Mouse (Mus musculus): Measurements from ENCODE around the gene Setd3. TPM values are rescaled to one million over a fixed set of nuclear protein-coding genes. Genes with fewer than 3 reads are reported as not detected.
A peak's percentile ranks its signal among the peaks of the same experiment; 100 is the strongest.
"Not testable (repeated sequence)": the region's sequence is repeated elsewhere in the genome, so short reads cannot be mapped to it uniquely, and the experiment has no call there.

Gene Setd3
- polyA plus RNA-seq, 1 experiment = 9.7 TPM

GRCm38 (mm10) chr12:108120434-108120833 is 58.7 kb downstream of the Setd3 start:
- peaks cover 64% of the 10 kb centered on the region for H3K36me3 ChIP-seq (replicated peaks; ENCODE audit: low read length)

DNA sequence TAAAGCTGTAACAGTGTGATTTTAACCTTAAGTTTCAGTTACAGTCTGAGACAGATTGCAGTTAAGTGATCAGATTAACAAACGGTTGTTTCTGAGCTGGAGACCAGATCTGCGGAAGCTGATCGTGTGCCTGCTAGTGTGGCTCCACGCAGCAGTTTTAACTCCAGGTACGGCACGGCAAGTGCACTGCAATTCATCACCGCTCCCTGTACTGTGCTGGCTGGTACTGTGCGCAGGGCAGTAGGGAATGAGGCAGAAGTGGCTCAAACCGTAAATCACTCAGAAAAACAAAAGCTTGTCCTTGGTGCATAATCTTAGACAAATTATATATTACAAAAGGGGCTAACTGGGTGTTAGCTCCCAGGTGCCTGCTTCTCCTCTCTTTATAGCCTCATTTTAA is 59.2 kb downstream of the Setd3 start:
- peaks cover 16% of the 10 kb centered on the region for H3K4me1 ChIP-seq
- H3K4me3 ChIP-seq (replicated peaks) = no peak overlapping the region
- peaks cover 64% of the 10 kb centered on the region for H3K36me3 ChIP-seq (replicated peaks; ENCODE audit: low read length)
- H3K27me3 ChIP-seq (replicated peaks) = no peaks in the 10 kb centered on the region
- H3K9me3 ChIP-seq = no peaks in the 10 kb centered on the region
- TF ChIP-seq FLI1 (IDR thresholded peaks at IDR 0.05; ENCODE audit: low read length) (no peak), GATA1 (IDR thresholded peaks at IDR 0.05; ENCODE audit: borderline replicate concordance, low read length) (no peak)

More at GRCm38 (mm10) chr12:108120434-108120833, 58.7 kb downstream of the Setd3 start:
- Histone ChIP-seq H3K4me3 (replicated peaks) (no peak overlapping the region), H3K4me1 (peaks cover 16% of the 10 kb centered on the region), H3K9me3 (no peaks in the 10 kb centered on the region), H3K27me3 (replicated peaks) (no peaks in the 10 kb centered on the region)
- no peak for TF ChIP-seq GATA1 (IDR thresholded peaks at IDR 0.05; ENCODE audit: borderline replicate concordance, low read length)
- TF ChIP-seq FLI1 (IDR thresholded peaks at IDR 0.05; ENCODE audit: low read length) = no peak

- TF ChIP-seq GATA1 (IDR thresholded peaks at IDR 0.05; ENCODE audit: borderline replicate concordance, low read length) (no peak), FLI1 (IDR thresholded peaks at IDR 0.05; ENCODE audit: low read length) (no peak)
- Histone ChIP-seq H3K36me3 (replicated peaks; ENCODE audit: low read length) (peaks cover 70% of the 10 kb centered on the region), H3K27me3 (replicated peaks) (no peaks in the 10 kb centered on the region), H3K9me3 (no peaks in the 10 kb centered on the region), H3K4me1 (peaks cover 16% of the 10 kb centered on the region), H3K4me3 (replicated peaks) (no peak overlapping the region)
These were observed 60.1 kb downstream of the Setd3 start for GRCm38 (mm10) chr12:108118902-108119531.

DNA sequence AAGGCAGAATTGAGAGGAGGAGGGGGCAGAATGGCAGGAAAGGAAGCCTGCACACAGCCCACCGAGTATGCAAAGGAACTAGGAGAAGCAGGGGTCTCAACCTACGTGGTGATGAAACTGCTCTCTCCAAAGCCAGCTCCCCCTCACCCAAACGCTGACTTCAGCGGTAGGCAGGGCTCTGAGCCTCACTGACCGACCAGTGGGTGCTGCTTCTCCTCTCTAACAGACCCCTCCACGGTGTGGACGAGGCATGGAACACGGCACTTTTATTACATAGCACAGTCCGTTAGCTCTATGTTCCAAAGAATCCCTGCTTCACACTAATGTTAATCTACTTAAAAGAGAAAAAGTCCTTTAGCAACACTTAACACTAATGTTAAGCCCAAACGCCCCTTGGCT is 60.6 kb downstream of the Setd3 start:
- peaks cover 70% of the 10 kb centered on the region for H3K36me3 ChIP-seq (replicated peaks; ENCODE audit: low read length)
- TF ChIP-seq FLI1 (IDR thresholded peaks at IDR 0.05; ENCODE audit: low read length) (no peak), GATA1 (IDR thresholded peaks at IDR 0.05; ENCODE audit: borderline replicate concordance, low read length) (no peak)

GRCm38 (mm10) chr12:108111191-108111590 is 67.9 kb downstream of the Setd3 start:
- TF ChIP-seq FLI1 (IDR thresholded peaks at IDR 0.05; ENCODE audit: low read length) = no peak
- TF ChIP-seq GATA1 (IDR thresholded peaks at IDR 0.05; ENCODE audit: borderline replicate concordance, low read length) = no peak
- Histone ChIP-seq H3K9me3 (no peaks in the 10 kb centered on the region), H3K36me3 (replicated peaks; ENCODE audit: low read length) (peaks cover 89% of the 10 kb centered on the region)

More for the DNA sequence above, 60.6 kb downstream of the Setd3 start:
- no peaks in the 10 kb centered on the region for H3K27me3 ChIP-seq (replicated peaks)
- no peaks in the 10 kb centered on the region for H3K9me3 ChIP-seq
- H3K4me3 ChIP-seq (replicated peaks) = no peak overlapping the region
- H3K4me1 ChIP-seq = peaks cover 16% of the 10 kb centered on the region

DNA sequence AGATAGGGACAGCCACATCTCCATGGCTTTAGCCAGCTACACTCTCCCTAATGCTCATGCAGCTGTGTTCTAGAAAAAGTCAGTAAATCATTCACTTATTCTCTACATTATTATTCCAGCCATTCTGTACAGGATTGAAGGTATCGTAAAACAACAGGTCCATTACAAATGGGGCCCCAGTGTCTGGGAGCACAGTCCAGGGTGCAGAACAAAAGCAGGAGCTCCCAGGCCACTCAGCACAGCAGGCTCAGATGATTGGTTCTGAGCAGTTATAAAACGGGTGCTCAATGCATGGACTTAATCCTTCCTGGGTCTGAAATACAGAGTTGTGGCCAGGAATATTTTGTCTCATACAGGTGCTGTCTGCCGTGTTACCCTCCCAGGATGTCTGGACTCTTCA is 68.4 kb downstream of the Setd3 start:
- Histone ChIP-seq H3K27me3 (replicated peaks) (no peaks in the 10 kb centered on the region), H3K4me3 (replicated peaks) (no peak overlapping the region), H3K9me3 (no peaks in the 10 kb centered on the region), H3K4me1 (peaks cover 39% of the 10 kb centered on the region), H3K36me3 (replicated peaks; ENCODE audit: low read length) (peaks cover 89% of the 10 kb centered on the region)
- no peak for TF ChIP-seq FLI1 (IDR thresholded peaks at IDR 0.05; ENCODE audit: low read length)
- TF ChIP-seq GATA1 (IDR thresholded peaks at IDR 0.05; ENCODE audit: borderline replicate concordance, low read length) = no peak

More at GRCm38 (mm10) chr12:108111191-108111590, 67.9 kb downstream of the Setd3 start:
- H3K4me3 ChIP-seq (replicated peaks) = no peak overlapping the region
- no peaks in the 10 kb centered on the region for H3K27me3 ChIP-seq (replicated peaks)
- H3K4me1 ChIP-seq = peaks cover 34% of the 10 kb centered on the region

- no peak for TF ChIP-seq GATA1 (IDR thresholded peaks at IDR 0.05; ENCODE audit: borderline replicate concordance, low read length)
- TF ChIP-seq FLI1 (IDR thresholded peaks at IDR 0.05; ENCODE audit: low read length) = no peak
- H3K4me3 ChIP-seq (replicated peaks) = no peak overlapping the region
- H3K4me1 ChIP-seq = peaks cover 45% of the 10 kb centered on the region
- no peaks in the 10 kb centered on the region for H3K9me3 ChIP-seq
- H3K36me3 ChIP-seq (replicated peaks; ENCODE audit: low read length) = peaks cover 88% of the 10 kb centered on the region
- no peaks in the 10 kb centered on the region for H3K27me3 ChIP-seq (replicated peaks)
These were observed 69.4 kb downstream of the Setd3 start for GRCm38 (mm10) chr12:108109732-108110131.

DNA sequence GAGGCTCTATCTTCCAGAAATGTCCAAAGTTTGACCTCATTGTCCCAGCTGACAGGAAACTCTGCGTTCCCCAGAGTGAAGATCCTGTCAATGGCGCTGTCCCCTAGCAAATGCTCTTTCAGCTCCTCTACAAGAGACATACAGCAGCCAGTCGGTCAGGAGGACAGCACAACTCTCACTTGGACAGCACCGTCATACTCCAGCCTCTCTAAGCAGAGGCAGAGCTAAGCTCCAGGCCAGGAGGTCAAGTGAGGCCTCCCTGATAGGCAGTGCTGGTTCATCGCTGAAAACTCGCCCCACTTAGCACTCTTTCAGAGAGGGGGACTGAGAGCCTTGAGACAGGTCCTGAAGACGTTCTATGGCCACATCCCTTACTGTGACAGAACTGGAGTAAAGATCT is 70.5 kb downstream of the Setd3 start:
- not testable (repeated sequence) for H3K9me3 ChIP-seq; H3K27me3 ChIP-seq (replicated peaks); H3K4me3 ChIP-seq (replicated peaks)
- Histone ChIP-seq H3K4me1 (peaks cover 54% of the 10 kb centered on the region), H3K36me3 (replicated peaks; ENCODE audit: low read length) (peaks cover 79% of the 10 kb centered on the region)

DNA sequence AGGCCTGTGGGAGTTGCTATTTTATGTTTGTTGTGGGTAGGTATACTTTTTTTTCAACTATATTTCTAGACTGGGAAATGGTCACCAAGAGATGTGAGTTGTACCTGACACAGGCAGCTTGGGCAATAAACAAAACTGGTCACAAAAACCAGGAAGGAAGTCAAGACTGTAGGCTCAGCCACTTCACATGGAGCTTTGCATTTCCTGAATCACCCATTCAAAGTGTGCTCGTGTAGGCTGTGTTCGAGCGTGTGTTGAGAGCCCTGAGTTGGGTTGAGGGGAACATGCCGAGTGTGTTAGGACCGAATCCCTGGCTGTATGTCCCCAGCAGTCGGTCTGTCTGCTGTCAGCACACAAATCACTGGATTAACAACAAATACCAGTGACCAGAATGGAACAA is 75.8 kb downstream of the Setd3 start:
- Histone ChIP-seq H3K4me3 (replicated peaks) (peak overlapping the region; percentile 30), H3K4me1 (peaks cover 33% of the 10 kb centered on the region), H3K27me3 (replicated peaks) (peaks cover 9% of the 10 kb centered on the region), H3K9me3 (no peaks in the 10 kb centered on the region), H3K36me3 (replicated peaks; ENCODE audit: low read length) (peaks cover 29% of the 10 kb centered on the region)
- no peak for TF ChIP-seq FLI1 (IDR thresholded peaks at IDR 0.05; ENCODE audit: low read length)
- no peak for TF ChIP-seq GATA1 (IDR thresholded peaks at IDR 0.05; ENCODE audit: borderline replicate concordance, low read length)

DNA sequence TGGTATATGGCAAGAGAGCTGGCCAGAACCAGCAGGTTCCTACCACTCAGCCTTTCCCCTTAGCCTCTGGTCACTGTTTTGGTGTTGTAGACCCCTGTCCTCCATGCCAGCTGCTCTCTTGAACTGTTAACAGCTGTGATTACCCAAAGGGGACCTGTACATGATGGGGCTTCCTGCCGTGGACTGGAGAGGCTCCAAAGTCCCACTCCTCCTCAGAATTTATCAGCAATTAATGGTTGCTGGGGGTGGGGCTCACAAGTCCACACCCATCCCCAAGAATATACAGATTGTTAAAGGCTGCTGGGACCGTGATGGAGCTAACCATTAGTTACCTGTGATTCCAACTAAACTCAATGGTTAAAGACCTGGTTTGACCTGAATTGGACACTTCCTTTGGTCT is 77.0 kb downstream of the Setd3 start:
- Histone ChIP-seq H3K36me3 (replicated peaks; ENCODE audit: low read length) (peaks cover 18% of the 10 kb centered on the region), H3K9me3 (no peaks in the 10 kb centered on the region), H3K4me1 (peaks cover 33% of the 10 kb centered on the region), H3K27me3 (replicated peaks) (peaks cover 21% of the 10 kb centered on the region), H3K4me3 (replicated peaks) (no peak overlapping the region)
- no peak for TF ChIP-seq FLI1 (IDR thresholded peaks at IDR 0.05; ENCODE audit: low read length)

GRCm38 (mm10) chr12:108100181-108100580 is 78.9 kb downstream of the Setd3 start:
- no peak for TF ChIP-seq GATA1 (IDR thresholded peaks at IDR 0.05; ENCODE audit: borderline replicate concordance, low read length)
- TF ChIP-seq FLI1 (IDR thresholded peaks at IDR 0.05; ENCODE audit: low read length) = no peak
- H3K9me3 ChIP-seq = no peaks in the 10 kb centered on the region
- peaks cover 28% of the 10 kb centered on the region for H3K27me3 ChIP-seq (replicated peaks)
- H3K4me3 ChIP-seq (replicated peaks) = no peak overlapping the region
- peaks cover 7% of the 10 kb centered on the region for H3K36me3 ChIP-seq (replicated peaks; ENCODE audit: low read length)
- peaks cover 24% of the 10 kb centered on the region for H3K4me1 ChIP-seq

Data from megakaryocyte, embryonic 14.5 days (primary cell).